Mouse (Mus musculus) lung, postnatal 0 days (tissue): ENCODE measurements around the gene Pou2f2.

Source experiments
- CTCF ChIP-seq: IDR thresholded peaks from 2 replicates; pipeline ENCODE4 v1.5.1; 2016; ENCODE audit warnings: antibody characterized with exemption, mild to moderate bottlenecking
- EP300 ChIP-seq: IDR thresholded peaks from 2 replicates; pipeline ENCODE4 v1.6.1; 2016; ENCODE audit warnings: antibody characterized with exemption, mild to moderate bottlenecking, control low read depth

DNA sequence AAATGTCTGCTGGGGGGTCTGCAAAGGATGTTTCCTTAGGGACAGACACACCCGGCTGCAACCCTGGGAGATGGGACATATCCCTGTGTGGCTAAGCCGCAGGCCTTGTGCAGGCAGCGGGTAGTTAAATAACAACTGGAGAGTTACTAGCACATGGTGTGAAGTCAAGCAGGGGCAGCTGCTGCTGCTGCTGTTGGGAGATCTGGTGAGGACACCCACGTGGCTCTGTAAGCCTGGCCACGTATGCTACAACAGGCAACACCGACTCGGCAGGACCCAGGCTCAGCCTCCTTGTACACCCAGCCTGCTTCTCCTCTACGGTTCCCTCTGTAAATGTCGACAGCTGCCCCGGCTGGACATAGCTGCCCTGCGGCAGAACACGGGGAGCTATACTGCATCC lies 137.6 kb downstream of the Pou2f2 start:
- TF ChIP-seq EP300 (no peak), CTCF (no peak)
